Mouse (Mus musculus) CH12.LX (cell line): ENCODE data around the gene Myh11. TPM values are rescaled to one million over a fixed set of nuclear protein-coding genes. Genes with fewer than 3 reads are reported as not detected.

Experiments used
- DNase-seq: peaks from one replicate; pipeline ENCODE4 v3.0.0-alpha.2; 2013; ENCODE audit errors: extremely low read depth
- H3K27ac ChIP-seq: 2 replicates; pipeline ENCODE4 v1.5.1; 2012; ENCODE audit warnings: low read depth, mild to moderate bottlenecking, control low read depth, moderate library complexity; ENCODE audit not compliant: insufficient read depth
- H3K27me3 ChIP-seq: replicated peaks from 2 replicates; pipeline ENCODE3; 2012; ENCODE audit warnings: inconsistent platforms
- H3K36me3 ChIP-seq, 2 experiments: replicated peaks in 1 of 2; 2 replicates each; pipeline versions ENCODE3 to v1.6.1; 2012; ENCODE audit warnings: inconsistent platforms in 1 of 2, low read length in 1 of 2, mild to moderate bottlenecking in 1 of 2, mixed read lengths in 1 of 2, moderate library complexity in 1 of 2; ENCODE audit not compliant: control insufficient read depth in 1 of 2, insufficient read depth in 1 of 2
- H3K4me1 ChIP-seq, 2 experiments: 2 replicates each; pipeline ENCODE4 v1.6.1; 2012; ENCODE audit warnings: inconsistent platforms in 1 of 2, moderate library complexity in 1 of 2; ENCODE audit not compliant: insufficient read depth in 2 of 2, control insufficient read depth in 1 of 2
- H3K4me2 ChIP-seq: 2 replicates; pipeline ENCODE4 v1.6.1; 2012; ENCODE audit warnings: low read depth, mild to moderate bottlenecking, control low read depth; ENCODE audit not compliant: poor library complexity, insufficient read depth, severe bottlenecking
- H3K4me3 ChIP-seq, 3 experiments: fragments of 150-350 bp in 1 of 3; sonication (generic) in 1 of 3; replicated peaks in 1 of 3; 2 replicates each; pipeline versions ENCODE3 to v1.5.1; 2011 to 2012; ENCODE audit warnings: low read depth in 2 of 3, low read length in 2 of 3, mild to moderate bottlenecking in 2 of 3, moderate library complexity in 2 of 3, control low read depth in 1 of 3, improper control_type of control experiment in 1 of 3, inconsistent platforms in 1 of 3, mixed read lengths in 1 of 3; ENCODE audit not compliant: poor library complexity in 1 of 3
- H3K79me2 ChIP-seq: replicated peaks from 2 replicates; pipeline ENCODE4 v1.6.1; 2012; ENCODE audit warnings: mild to moderate bottlenecking, moderate library complexity; ENCODE audit not compliant: control insufficient read depth, poor library complexity, insufficient read depth, severe bottlenecking; ENCODE audit errors: extremely low read depth
- H3K9ac ChIP-seq: 2 replicates; pipeline ENCODE4 v1.6.1; 2012; ENCODE audit warnings: low read depth, mild to moderate bottlenecking, control low read depth, moderate library complexity; ENCODE audit not compliant: insufficient read depth
- H3K9me3 ChIP-seq: replicated peaks from 2 replicates; pipeline ENCODE3; 2012; ENCODE audit warnings: low read length, inconsistent platforms, mixed read lengths
- BHLHE40 ChIP-seq: IDR thresholded peaks from 2 replicates; pipeline ENCODE4 v1.6.1; 2011; ENCODE audit warnings: mild to moderate bottlenecking, low read depth, low read length, improper control_type of control experiment
- CHD1 ChIP-seq: IDR thresholded peaks from 2 replicates; pipeline ENCODE4 v1.6.1; 2012; ENCODE audit warnings: low read depth, low read length, improper control_type of control experiment, inconsistent platforms
- CTCF ChIP-seq, 2 experiments: IDR thresholded peaks in 1 of 2; conservative IDR thresholded peaks in 1 of 2; 2 replicates each; pipeline ENCODE4 v1.5.1; 2011 to 2012; ENCODE audit warnings: low read depth in 2 of 2, low read length in 2 of 2, improper control_type of control experiment in 1 of 2, inconsistent platforms in 1 of 2, mild to moderate bottlenecking in 1 of 2, moderate library complexity in 1 of 2
- ELF1 ChIP-seq: IDR thresholded peaks from 2 replicates; pipeline ENCODE4 v1.6.1; 2014; ENCODE audit warnings: low read depth, mild to moderate bottlenecking, inconsistent platforms, low read length, improper control_type of control experiment
- EP300 ChIP-seq: IDR thresholded peaks from 2 replicates; pipeline ENCODE4 v1.6.1; 2011; ENCODE audit warnings: low read length, improper control_type of control experiment
- GABPA ChIP-seq: IDR thresholded peaks from 2 replicates; pipeline ENCODE4 v1.6.1; 2012; ENCODE audit warnings: low read depth, low read length, improper control_type of control experiment, inconsistent platforms; ENCODE audit not compliant: insufficient replicate concordance
- HCFC1 ChIP-seq: IDR thresholded peaks from 2 replicates; pipeline ENCODE4 v1.6.1; 2012; ENCODE audit warnings: low read depth, mild to moderate bottlenecking, inconsistent platforms, low read length, improper control_type of control experiment
- IRF4 ChIP-seq: IDR thresholded peaks from 2 replicates; pipeline ENCODE4 v1.6.1; 2014; ENCODE audit warnings: low read depth, mild to moderate bottlenecking, inconsistent platforms, low read length, improper control_type of control experiment
- JUN ChIP-seq: IDR thresholded peaks from 2 replicates; pipeline ENCODE4 v1.6.1; 2011; ENCODE audit warnings: low read depth, mild to moderate bottlenecking, low read length, improper control_type of control experiment, moderate library complexity; ENCODE audit not compliant: insufficient read depth
- MAFK ChIP-seq: IDR thresholded peaks from 2 replicates; pipeline ENCODE4 v1.6.1; 2011; ENCODE audit warnings: low read length, improper control_type of control experiment; ENCODE audit not compliant: insufficient replicate concordance
- MAX ChIP-seq: IDR thresholded peaks from 2 replicates; pipeline ENCODE4 v1.6.1; 2011; ENCODE audit warnings: low read length, improper control_type of control experiment
- MEF2A ChIP-seq: IDR thresholded peaks from 2 replicates; pipeline ENCODE4 v1.6.1; 2014; ENCODE audit warnings: low read depth, mild to moderate bottlenecking, inconsistent platforms, low read length, improper control_type of control experiment, borderline replicate concordance
- MXI1 ChIP-seq: IDR thresholded peaks from 2 replicates; pipeline ENCODE4 v1.6.1; 2011; ENCODE audit warnings: mild to moderate bottlenecking, low read depth, low read length, improper control_type of control experiment
- MYC ChIP-seq: IDR thresholded peaks from 2 replicates; pipeline ENCODE4 v1.6.1; 2011; ENCODE audit warnings: low read depth, mild to moderate bottlenecking, improper control_type of control experiment, low read length
- NELFE ChIP-seq: IDR thresholded peaks from 2 replicates; pipeline ENCODE4 v1.6.1; 2011; ENCODE audit warnings: low read depth, low read length, improper control_type of control experiment
- PAX5 ChIP-seq: IDR thresholded peaks from 2 replicates; pipeline ENCODE4 v1.6.1; 2012; ENCODE audit warnings: low read length, inconsistent platforms, mixed read lengths
- POLR2A ChIP-seq: IDR thresholded peaks from 2 replicates; pipeline ENCODE4 v1.6.1; 2011; ENCODE audit warnings: low read depth, mild to moderate bottlenecking, improper control_type of control experiment, low read length
- POLR2AphosphoS2 ChIP-seq: IDR thresholded peaks from 2 replicates; pipeline ENCODE4 v1.6.1; 2011; ENCODE audit warnings: low read depth, low read length, improper control_type of control experiment
- RAD21 ChIP-seq: IDR thresholded peaks from 2 replicates; pipeline ENCODE4 v1.6.1; 2011; ENCODE audit warnings: low read depth, mild to moderate bottlenecking, low read length, improper control_type of control experiment, moderate library complexity
- RCOR1 ChIP-seq: conservative IDR thresholded peaks from 2 replicates; pipeline ENCODE4 v1.6.1; 2012; ENCODE audit warnings: low read depth, mild to moderate bottlenecking, inconsistent platforms, low read length, improper control_type of control experiment
- SIN3A ChIP-seq: IDR thresholded peaks from 2 replicates; pipeline ENCODE4 v1.6.1; 2012; ENCODE audit warnings: low read length, improper control_type of control experiment, inconsistent platforms
- SMC3 ChIP-seq: IDR thresholded peaks from 2 replicates; pipeline ENCODE4 v1.6.1; 2011; ENCODE audit warnings: low read depth, low read length, improper control_type of control experiment
- TCF12 ChIP-seq: IDR thresholded peaks from 2 replicates; pipeline ENCODE4 v1.6.1; 2014; ENCODE audit warnings: low read depth, mild to moderate bottlenecking, inconsistent platforms, low read length, improper control_type of control experiment
- ZC3H11A ChIP-seq: IDR thresholded peaks from 2 replicates; pipeline ENCODE4 v1.6.1; 2012; ENCODE audit warnings: low read depth, mild to moderate bottlenecking, inconsistent platforms, low read length, improper control_type of control experiment
- ZNF384 ChIP-seq: IDR thresholded peaks from 2 replicates; pipeline ENCODE4 v1.6.1; 2012; ENCODE audit warnings: low read depth, low read length, improper control_type of control experiment, inconsistent platforms
- dilution Hi-C: fragments of 300-500 bp; cut with MboI; formaldehyde crosslinking; loops from 2 replicates; pipeline ENCODE4 v1.14.3; 2020; ENCODE audit warnings: low sequenced_read_pairs; ENCODE audit not compliant: extremely low pct_unique_long_range_greater_than_20kb, extremely low pct_ligation_motif_present
- in situ Hi-C: fragments of 300-500 bp; cut with MboI; formaldehyde crosslinking; loops from 3 replicates; pipeline ENCODE4 v1.14.3; 2019; ENCODE audit warnings: low sequenced_read_pairs, low pct_ligation_motif_present, low pct_unique_long_range_greater_than_20kb, mixed read lengths
- polyA plus RNA-seq: library from polyadenylated mRNA; unstranded; fragments of >175 nt; gene quantifications from 2 replicates; pipeline ENCODE4 v1.2.1, GENCODE M21; 2012; ENCODE audit warnings: low read depth; ENCODE audit not compliant: insufficient read length
- total RNA-seq, 2 experiments: library from RNA; depleted of rRNA; stranded (reverse); fragments of 300-350 nt in 1 of 2; fragments of >200 nt in 1 of 2; gene quantifications; 2 replicates each; pipeline ENCODE4 v1.2.3; 2012 to 2014

Gene Myh11
- total and polyA plus RNA-seq, 3 experiments: 0.04 to 0.06 (median 0.04) TPM

GRCm38 (mm10) chr16:14194164-14194950, 96.8 kb downstream of the Myh11 start:
- no peak for DNase-seq
- Histone ChIP-seq H3K79me2 (no peaks in the 10 kb centered on the region), H3K4me3 (no peak overlapping the region), H3K27ac (no peak overlapping the region), H3K9me3 (no peaks in the 10 kb centered on the region), H3K4me1 (no peaks in the 10 kb centered on the region), H3K4me2 (no peak overlapping the region), H3K36me3 (peaks cover 34 to 59% of the 10 kb centered on the region in 2 experiments), H3K9ac (no peak overlapping the region), H3K27me3 (no peaks in the 10 kb centered on the region)
- peak; percentile 63 for TF ChIP-seq POLR2AphosphoS2
- no peak for TF ChIP-seq ZNF384
- dilution Hi-C loops: no loop called here
- in situ Hi-C loops: no loop called here

GRCm38 (mm10) chr16:14185516-14185915, 105.7 kb downstream of the Myh11 start:
- Histone ChIP-seq H3K27me3 (no peaks in the 10 kb centered on the region), H3K79me2 (no peaks in the 10 kb centered on the region), H3K4me1 (no peaks in the 10 kb centered on the region), H3K4me3 (no peak overlapping the region), H3K36me3 (peaks cover 77 to 97% of the 10 kb centered on the region in 2 experiments), H3K9ac (no peak overlapping the region), H3K4me2 (no peak overlapping the region), H3K9me3 (no peaks in the 10 kb centered on the region), H3K27ac (no peak overlapping the region)
- DNase-seq: no peak
- in situ Hi-C loops (no loop called here), dilution Hi-C loops (no loop called here)
- TF ChIP-seq NELFE (no peak), POLR2A (no peak), RCOR1 (no peak), SIN3A (no peak), MEF2A (no peak), BHLHE40 (no peak), CTCF (conservative IDR thresholded peaks at IDR 0.05 in 1 of 2, IDR thresholded peaks at IDR 0.05 in 1 of 2; ENCODE audit: low read depth in 2 of 2, low read length in 2 of 2) (no peak), JUN (no peak), SMC3 (no peak), ZNF384 (no peak)

GRCm38 (mm10) chr16:14183856-14184255, 107.3 kb downstream of the Myh11 start:
- dilution Hi-C loops: no loop called here
- no peak for TF ChIP-seq PAX5
- TF ChIP-seq MEF2A: no peak
- TF ChIP-seq HCFC1: no peak
- no peak for TF ChIP-seq ZC3H11A
- no peak for TF ChIP-seq BHLHE40
- no peak for TF ChIP-seq GABPA
- no peak for TF ChIP-seq EP300
- TF ChIP-seq NELFE: no peak
- TF ChIP-seq ELF1: no peak
- no peak for TF ChIP-seq JUN
- no peak for TF ChIP-seq MAX
- no peak for TF ChIP-seq MAFK
- TF ChIP-seq CHD1: no peak
- no peak for TF ChIP-seq MXI1
- TF ChIP-seq TCF12: no peak
- no peak for TF ChIP-seq MYC
- TF ChIP-seq SIN3A: no peak
- no peak for TF ChIP-seq IRF4
- TF ChIP-seq RAD21: no peak
- no peak overlapping the region for H3K4me2 ChIP-seq
- no peaks in the 10 kb centered on the region for H3K9me3 ChIP-seq
- DNase-seq: no peak
- no peaks in the 10 kb centered on the region for H3K79me2 ChIP-seq
- no peaks in the 10 kb centered on the region for H3K4me1 ChIP-seq
- in situ Hi-C loops: no loop called here
- peaks cover 67 to 97% of the 10 kb centered on the region in 2 experiments for H3K36me3 ChIP-seq
- no peaks in the 10 kb centered on the region for H3K27me3 ChIP-seq
- H3K9ac ChIP-seq: no peak overlapping the region
- no peak overlapping the region for H3K27ac ChIP-seq
- H3K4me3 ChIP-seq: no peak overlapping the region
